Mouse (Mus musculus) heart, postnatal 0 days (tissue): ENCODE results near the gene Pdcd1. TPM values are rescaled to one million over a fixed set of nuclear protein-coding genes. Genes with fewer than 3 reads are reported as not detected.
"Not testable (repeated sequence)": the region's sequence is repeated elsewhere in the genome, so short reads cannot be mapped to it uniquely, and the experiment has no call there.

Experiments
- ATAC-seq: fragments of 200-750 bp; cut with Nextera tagmentation; 2 replicates; pipeline ENCODE4 v1.8.0; 2017; ENCODE audit warnings: low read depth, moderate number of reproducible peaks, moderate library complexity; ENCODE audit not compliant: insufficient read depth
- DNase-seq: peaks from one replicate; pipeline ENCODE4 v3.0.0-alpha.2; 2016; ENCODE audit warnings: low spot score
- H3K27ac ChIP-seq: fragments of 300-500 bp; sonication (generic); 2 replicates; pipeline ENCODE4 v1.5.1; 2014; ENCODE audit warnings: low read depth, mild to moderate bottlenecking
- H3K27me3 ChIP-seq: fragments of 300-500 bp; sonication (generic); 2 replicates; pipeline ENCODE4 v1.6.1; 2014; ENCODE audit warnings: low read length, mixed read lengths; ENCODE audit not compliant: control insufficient read depth, insufficient read depth
- H3K36me3 ChIP-seq: fragments of 300-500 bp; sonication (generic); replicated peaks from 2 replicates; pipeline ENCODE4 v1.6.1; 2014; ENCODE audit warnings: low read length, mixed read lengths; ENCODE audit not compliant: control insufficient read depth, insufficient read depth
- H3K4me1 ChIP-seq: fragments of 300-500 bp; sonication (generic); 2 replicates; pipeline ENCODE4 v1.6.1; 2014; ENCODE audit warnings: antibody characterized with exemption; ENCODE audit not compliant: control insufficient read depth, insufficient read depth
- H3K4me2 ChIP-seq: fragments of 300-500 bp; sonication (generic); 2 replicates; pipeline ENCODE4 v1.6.1; 2014; ENCODE audit warnings: low read depth, mild to moderate bottlenecking, low read length, moderate library complexity
- H3K4me3 ChIP-seq: fragments of 300-500 bp; sonication (generic); 2 replicates; pipeline ENCODE4 v1.5.1; 2014; ENCODE audit warnings: low read depth, low read length
- H3K9ac ChIP-seq: fragments of 300-500 bp; sonication (generic); replicated peaks from 2 replicates; pipeline ENCODE4 v1.6.1; 2014; ENCODE audit warnings: low read depth, low read length, mixed read lengths
- H3K9me3 ChIP-seq: fragments of 300-500 bp; sonication (generic); replicated peaks from 2 replicates; pipeline ENCODE4 v1.6.1; 2016; ENCODE audit warnings: low read length; ENCODE audit not compliant: control insufficient read depth
- CTCF ChIP-seq: IDR thresholded peaks from 2 replicates; pipeline ENCODE4 v1.5.1; 2016; ENCODE audit warnings: antibody characterized with exemption, control low read depth, low read depth
- EP300 ChIP-seq: IDR thresholded peaks from 2 replicates; pipeline ENCODE4 v1.6.1; 2016; ENCODE audit warnings: antibody characterized with exemption, low read depth
- WGBS: fragments of 180-500 bp; shearing (Covaris S2); extraction: QIAGEN DNeasy Blood & Tissue Kit; methylation state at CpG from one replicate; pipeline ENCODE4 v1.1.7; 2014; 5-methylcytosine and 5-hydroxymethylcytosine counted together
- polyA plus RNA-seq: library from polyadenylated mRNA; unstranded; fragments of >200 nt; fragmentation: Nextera tagmentation; extraction: Ambion mirVana; gene quantifications from 2 replicates; pipeline ENCODE4 v1.2.1, GENCODE M21; 2015
- total RNA-seq: library from RNA; depleted of rRNA; stranded (reverse); fragments of >200 nt; gene quantifications from 2 replicates; pipeline ENCODE4 v1.2.3, GENCODE M21; 2014; ENCODE audit warnings: low replicate concordance

The Pdcd1 gene
- total and polyA plus RNA-seq, 2 experiments from 2014 or later = 0.10 TPM; not detected in 1

DNA sequence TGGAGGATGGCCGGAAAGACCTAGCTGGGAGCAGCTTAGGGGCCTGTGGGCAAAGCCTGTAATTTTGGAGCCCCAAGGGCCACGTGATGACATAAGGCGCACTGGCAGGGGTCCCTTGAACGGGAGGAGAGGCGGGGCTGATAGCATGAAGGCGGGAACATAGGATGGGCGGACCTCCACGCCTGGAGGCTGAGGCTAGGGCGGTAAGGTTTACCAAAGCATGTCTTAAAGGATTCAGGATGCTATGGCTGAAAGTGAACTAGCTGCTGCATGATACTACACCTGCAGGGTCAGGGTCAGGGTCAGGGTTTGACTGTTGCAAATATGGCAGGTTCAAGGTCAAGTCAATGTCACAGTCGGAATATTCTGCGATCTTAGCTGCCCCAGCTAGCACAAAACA is 28.8 kb upstream of the Pdcd1 start:
- no peak for DNase-seq
- H3K9me3 ChIP-seq = no peaks in the 10 kb centered on the region
- H3K4me2 ChIP-seq = no peak overlapping the region; the same call in 1 of the 2 replicates
- no peak overlapping the region for H3K27ac ChIP-seq
- H3K27me3 ChIP-seq = no peaks in the 10 kb centered on the region
- no peak overlapping the region for H3K9ac ChIP-seq
- 49% methylated on average over 11 of the region's 11 CpGs for WGBS
- no peak for ATAC-seq
- H3K4me1 ChIP-seq = no peaks in the 10 kb centered on the region
- TF ChIP-seq EP300 (no peak), CTCF (no peak)
- H3K36me3 ChIP-seq = no peaks in the 10 kb centered on the region
- H3K4me3 ChIP-seq = no peak overlapping the region

DNA sequence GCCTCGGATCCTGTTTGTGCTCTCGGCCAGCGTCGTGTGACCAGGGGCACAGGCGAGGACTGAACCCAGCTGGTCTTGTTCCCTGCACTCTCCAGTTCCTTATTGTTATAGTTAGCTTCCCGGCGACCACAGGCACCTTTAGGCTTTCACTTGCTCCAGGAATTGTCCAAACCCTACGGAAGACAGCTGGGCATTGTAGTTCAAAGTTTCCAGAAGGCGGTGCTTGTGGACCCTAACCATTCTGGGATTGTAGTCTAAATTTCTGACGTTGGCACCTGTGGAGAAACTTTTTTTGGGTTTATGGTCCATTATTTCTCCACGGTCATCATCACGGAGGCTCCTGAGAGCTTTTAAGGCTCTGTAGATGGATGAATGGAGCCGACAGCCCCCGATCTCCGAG is 28.4 kb upstream of the Pdcd1 start:
- Histone ChIP-seq H3K9me3 (no peaks in the 10 kb centered on the region), H3K4me1 (no peaks in the 10 kb centered on the region), H3K4me3 (no peak overlapping the region), H3K27me3 (no peaks in the 10 kb centered on the region), H3K27ac (no peak overlapping the region), H3K4me2 (no peak overlapping the region; the same call in 1 of the 2 replicates), H3K36me3 (no peaks in the 10 kb centered on the region), H3K9ac (no peak overlapping the region)
- DNase-seq = no peak
- ATAC-seq = no peak
- WGBS = 37% methylated on average over 15 of the region's 15 CpGs
- TF ChIP-seq EP300 (no peak), CTCF (no peak)

DNA sequence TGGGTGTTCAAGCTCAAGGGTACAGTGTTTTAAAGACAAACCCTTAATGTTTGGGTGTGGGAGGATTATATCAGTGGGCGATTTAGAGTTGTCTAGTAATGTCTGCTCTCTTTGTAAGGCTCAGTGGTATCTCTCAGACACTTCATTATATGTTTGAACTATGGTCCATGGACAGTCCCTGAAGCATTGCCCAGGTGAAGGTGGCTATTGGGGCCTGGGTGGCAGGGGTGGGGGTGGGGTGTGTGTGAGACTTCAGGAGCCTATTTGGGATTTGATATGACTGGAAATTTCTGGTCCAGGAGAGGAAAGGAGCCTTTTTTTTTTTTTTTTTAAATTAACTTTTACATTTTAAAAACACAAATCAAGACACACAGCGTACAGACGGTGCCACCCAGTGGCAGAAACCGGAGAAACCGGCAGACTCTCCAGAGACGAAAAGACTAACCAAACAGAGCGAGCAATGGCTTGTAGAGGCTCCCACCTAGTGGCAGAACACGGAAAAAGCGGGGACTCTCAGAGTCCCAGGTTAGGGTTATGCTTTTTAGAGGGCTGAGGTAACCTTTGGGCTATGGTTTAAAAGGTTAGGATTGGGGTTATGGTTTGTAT is 26.6 kb upstream of the Pdcd1 start:
- WGBS = 1% methylated on average over 9 of the region's 9 CpGs
- ATAC-seq (peak; percentile 84), DNase-seq (peak; percentile 88)
- Histone ChIP-seq H3K27me3 (no peaks in the 10 kb centered on the region), H3K9ac (no peak overlapping the region), H3K27ac (no peak overlapping the region), H3K4me2 (no peak overlapping the region), H3K9me3 (no peaks in the 10 kb centered on the region), H3K4me1 (no peaks in the 10 kb centered on the region), H3K4me3 (no peak overlapping the region), H3K36me3 (no peaks in the 10 kb centered on the region)
- TF ChIP-seq CTCF = peak; percentile 98
- no peak for TF ChIP-seq EP300

DNA sequence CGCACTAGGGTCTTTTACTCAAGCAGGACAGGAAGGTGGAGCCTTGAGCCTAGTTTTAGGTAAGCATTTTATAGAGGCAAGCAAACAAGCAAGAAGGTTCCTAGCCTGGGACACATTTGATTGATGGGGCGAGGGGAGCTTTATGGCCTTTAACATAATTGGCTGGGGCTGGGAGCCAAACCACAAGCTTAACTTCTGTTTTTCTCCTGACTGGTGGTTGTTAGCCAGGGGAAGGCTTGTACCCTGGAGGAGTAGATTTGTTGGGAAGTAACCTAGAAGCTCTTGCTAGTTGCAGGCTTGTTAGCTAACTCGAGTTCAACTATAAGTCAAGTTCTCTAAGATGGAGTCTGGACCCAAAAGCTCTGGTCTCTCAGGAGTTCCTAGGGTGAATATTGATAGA is 26.0 kb upstream of the Pdcd1 start:
- no peak for TF ChIP-seq EP300
- TF ChIP-seq CTCF = no peak
- DNase-seq = no peak
- Histone ChIP-seq H3K4me3 (no peak overlapping the region), H3K27ac (no peak overlapping the region), H3K4me2 (no peak overlapping the region), H3K36me3 (no peaks in the 10 kb centered on the region), H3K9ac (no peak overlapping the region), H3K9me3 (no peaks in the 10 kb centered on the region), H3K4me1 (no peaks in the 10 kb centered on the region), H3K27me3 (no peaks in the 10 kb centered on the region)
- no peak for ATAC-seq
- 76% methylated on average over 3 of the region's 3 CpGs for WGBS

DNA sequence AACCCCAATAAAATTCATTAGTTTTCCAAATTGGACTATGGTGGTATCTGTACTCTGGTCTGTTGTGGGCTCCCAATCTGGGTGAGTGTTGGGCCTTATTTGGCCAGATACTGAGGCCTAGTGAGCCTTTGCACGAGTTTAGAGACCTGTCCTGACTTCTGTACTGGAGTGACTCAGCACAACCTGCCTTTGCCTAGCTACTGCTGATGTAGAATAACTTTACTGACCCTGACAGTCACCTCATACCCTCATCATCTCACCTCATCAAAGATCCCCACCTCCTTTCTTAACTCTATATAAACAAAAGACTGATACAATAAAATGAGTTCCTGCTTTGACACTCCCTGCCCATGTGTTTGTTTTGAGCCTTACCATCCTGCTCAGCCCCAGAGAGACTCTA is 24.3 kb upstream of the Pdcd1 start:
- ATAC-seq = no peak
- TF ChIP-seq EP300 (no peak), CTCF (no peak)
- Histone ChIP-seq H3K36me3 (no peaks in the 10 kb centered on the region), H3K4me1 (no peaks in the 10 kb centered on the region), H3K9ac (no peak overlapping the region), H3K4me2 (no peak overlapping the region), H3K27me3 (no peaks in the 10 kb centered on the region), H3K9me3 (no peaks in the 10 kb centered on the region), H3K4me3 (no peak overlapping the region), H3K27ac (no peak overlapping the region)
- no peak for DNase-seq
- 31% methylated on average over 1 of the region's 1 CpGs for WGBS

DNA sequence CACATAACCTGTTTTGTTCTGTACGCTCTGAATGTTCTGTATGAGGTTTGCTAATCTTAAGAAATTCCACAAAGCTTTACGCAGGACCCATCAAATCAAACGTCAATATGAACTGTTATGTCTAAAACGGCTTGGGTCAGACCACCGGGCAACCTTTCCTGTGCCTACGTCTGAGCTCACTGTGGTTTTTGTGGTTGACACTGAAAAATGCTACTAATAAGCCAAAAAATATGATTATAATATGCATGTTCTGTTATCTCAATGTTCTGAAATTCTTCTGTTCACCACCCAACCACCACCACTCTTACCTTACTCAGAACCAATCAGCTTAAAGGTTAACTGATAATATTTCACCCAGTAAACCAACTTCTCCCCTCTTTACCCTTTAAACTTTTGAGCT is 22.4 kb upstream of the Pdcd1 start:
- Histone ChIP-seq H3K27me3 (no peaks in the 10 kb centered on the region), H3K4me2 (no peak overlapping the region), H3K4me3 (no peak overlapping the region), H3K27ac (no peak overlapping the region), H3K36me3 (no peaks in the 10 kb centered on the region), H3K9ac (no peak overlapping the region), H3K4me1 (no peaks in the 10 kb centered on the region), H3K9me3 (no peaks in the 10 kb centered on the region)
- ATAC-seq (no peak), DNase-seq (no peak)
- WGBS = 84% methylated on average over 6 of the region's 6 CpGs
- TF ChIP-seq CTCF (no peak), EP300 (no peak)

DNA sequence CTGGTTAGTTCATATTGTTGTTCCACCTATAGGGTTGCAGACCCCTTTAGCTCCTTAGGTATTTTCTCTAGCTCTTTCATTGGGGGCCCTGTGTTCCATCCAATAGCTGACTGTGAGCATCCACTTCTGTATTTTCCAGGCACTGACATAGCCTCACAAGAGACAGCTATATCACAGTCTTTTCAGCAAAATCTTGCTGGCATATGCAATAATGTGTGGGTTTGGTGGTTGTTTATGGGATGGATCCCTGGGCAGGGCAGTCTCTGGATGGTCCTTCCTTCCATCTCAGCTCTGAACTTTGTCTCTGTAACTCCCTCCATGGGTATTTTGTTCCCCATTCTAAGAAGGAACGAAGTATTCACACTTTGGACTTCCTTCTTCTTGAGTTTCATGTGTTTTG is 5.9 kb upstream of the Pdcd1 start:
- WGBS = 77% methylated on average over 1 of the region's 1 CpGs
- DNase-seq = not testable (repeated sequence)

More for the DNA sequence above, 5.9 kb upstream of the Pdcd1 start:
- not testable (repeated sequence) for H3K9me3 ChIP-seq, H3K27me3 ChIP-seq, H3K4me2 ChIP-seq, H3K4me3 ChIP-seq, ATAC-seq, H3K36me3 ChIP-seq, H3K27ac ChIP-seq, H3K4me1 ChIP-seq, H3K9ac ChIP-seq
